Mouse (Mus musculus) adrenal gland, adult 10 weeks (tissue): ENCODE results near the gene Hace1. TPM values are rescaled to one million over a fixed set of nuclear protein-coding genes. Genes with fewer than 3 reads are reported as not detected.

Experiments used
- polyA plus RNA-seq: library from polyadenylated mRNA; stranded (reverse); fragments of 350-450 nt; fragmentation: Illumina TruSeq; extraction: RNeasy Lipid Tissue Mini Kit (QIAGEN cat#74804); gene quantifications from one replicate; pipeline ENCODE4 v1.2.3, GENCODE M21; 2014; ENCODE audit warnings: low read depth, low replicate concordance

Gene Hace1
- 22.7 TPM for polyA plus RNA-seq

DNA sequence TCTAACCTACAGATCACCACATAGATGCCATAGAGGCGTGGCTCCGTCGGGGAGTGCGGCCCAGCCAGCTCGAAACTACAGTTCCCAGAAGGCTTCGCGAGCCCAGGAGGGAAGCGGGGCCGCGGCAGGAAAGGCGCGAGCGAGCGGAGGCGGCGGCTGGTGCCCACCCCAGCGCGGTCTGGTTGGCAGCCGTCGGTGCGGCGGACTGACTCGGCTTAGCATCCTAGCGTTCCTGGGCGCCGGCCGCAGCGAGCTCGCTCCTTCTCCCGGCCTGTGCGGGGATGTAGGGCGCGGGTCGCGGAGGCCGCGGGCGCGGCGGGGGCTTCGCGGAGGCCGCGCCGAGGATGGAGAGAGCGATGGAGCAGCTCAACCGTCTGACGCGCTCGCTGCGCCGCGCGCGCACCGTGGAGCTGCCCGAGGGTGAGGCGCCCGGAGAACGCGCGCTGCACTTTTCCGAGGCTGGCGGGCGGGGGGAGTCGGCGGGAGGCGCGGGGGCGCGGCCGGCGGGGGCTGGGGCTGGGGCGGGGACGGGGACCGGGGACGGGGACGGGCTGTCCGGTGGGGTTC is at the start of gene Hace1:
Gene Hace1, plus strand, starts transcription at position 99 of the 567 bp plus-strand sequence.

Other genes with a start within 250 kb of the Hace1 start
- gene Bves, start 242.1 kb upstream of the Hace1 start, polyA plus RNA-seq, result 1.1 TPM
- gene Lin28b, start 91.4 kb upstream of the Hace1 start, polyA plus RNA-seq, result not detected